Mouse (Mus musculus): ENCODE data around the gene Gm45716.
"Not testable (repeated sequence)": the region's sequence is repeated elsewhere in the genome, so short reads cannot be mapped to it uniquely, and the experiment has no call there.

Gm45716 gene

DNA sequence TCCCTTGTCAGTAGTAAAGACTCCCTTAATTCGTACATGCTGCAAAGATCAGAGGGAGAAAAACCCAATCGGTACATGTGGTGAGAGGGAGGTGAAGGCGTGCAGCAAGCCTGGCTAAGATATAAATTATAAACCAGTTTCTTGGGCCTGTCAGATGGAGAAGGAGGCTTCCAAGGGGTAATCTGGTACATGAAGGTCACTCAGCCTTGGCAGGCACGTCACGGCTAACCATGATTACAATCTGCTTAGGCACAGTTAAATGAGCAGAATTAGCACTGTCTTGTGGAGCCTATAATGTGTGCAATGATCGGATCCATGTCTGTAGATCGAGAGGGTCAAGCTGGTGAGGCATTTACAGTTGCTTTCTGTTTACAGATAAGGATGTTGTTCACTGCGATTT, 88.7 kb downstream of the Gm45716 start:
- no peak for ATAC-seq (ENCODE audit: insufficient number of reproducible peaks, low FRiP score, low TSS enrichment)

DNA sequence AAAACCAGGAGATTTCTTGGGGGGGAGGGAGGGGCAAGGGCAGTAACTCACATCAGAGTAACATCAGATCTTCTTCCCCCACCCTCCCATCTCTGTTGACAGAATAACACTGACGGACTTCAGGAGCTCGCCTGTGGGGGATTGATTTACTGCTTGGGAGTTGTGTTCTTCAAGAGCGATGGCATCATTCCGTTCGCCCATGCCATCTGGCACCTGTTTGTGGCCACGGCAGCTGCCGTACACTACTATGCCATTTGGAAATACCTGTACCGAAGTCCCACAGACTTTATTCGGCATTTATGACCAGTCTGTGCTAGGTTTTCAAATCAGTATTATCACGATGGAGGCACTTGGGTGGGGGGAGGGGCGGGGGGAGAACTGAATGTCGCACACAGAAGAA, 89.1 kb downstream of the Gm45716 start:
- no peak; the same call in 1 of the 2 replicates for ATAC-seq (ENCODE audit: insufficient number of reproducible peaks, low FRiP score, low TSS enrichment)

DNA sequence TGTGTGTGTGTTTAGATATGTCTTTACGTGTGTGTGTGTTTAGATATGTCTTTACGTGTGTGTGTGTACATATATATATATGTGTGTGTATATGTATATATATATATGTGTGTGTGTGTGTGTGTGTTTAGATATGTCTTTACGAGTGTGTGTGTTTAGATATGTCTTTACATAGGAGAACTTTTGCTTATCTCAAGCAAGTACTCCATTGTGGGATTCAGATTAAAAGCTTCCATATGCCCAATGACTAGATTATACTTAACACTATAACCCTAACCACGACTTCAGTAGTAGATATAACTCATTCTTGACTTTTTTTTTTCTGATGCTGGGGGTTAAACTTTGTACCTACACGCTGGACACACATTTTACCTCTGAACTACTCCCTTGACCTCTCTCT, 92.6 kb downstream of the Gm45716 start:
- ATAC-seq (ENCODE audit: insufficient number of reproducible peaks, low FRiP score, low TSS enrichment): no peak

DNA sequence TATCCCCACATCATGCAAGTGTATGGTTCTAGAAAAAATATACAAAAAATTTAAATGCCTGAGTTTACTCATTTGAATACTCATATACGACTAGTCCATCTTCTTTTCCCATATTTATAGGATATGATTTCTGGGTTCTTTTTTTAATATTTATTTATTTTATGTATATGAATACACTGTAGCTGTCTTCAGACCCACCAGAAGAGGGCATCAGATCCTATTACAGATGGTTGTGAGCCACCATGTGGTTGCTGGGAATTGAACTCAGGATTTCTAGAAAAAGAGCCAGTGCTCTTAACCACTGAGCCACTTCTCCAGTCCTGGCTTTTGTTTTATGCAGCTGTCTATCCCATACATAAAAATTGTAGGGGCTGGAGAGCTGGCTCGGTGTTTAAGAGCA, 94.5 kb downstream of the Gm45716 start:
- ATAC-seq (ENCODE audit: insufficient number of reproducible peaks, low FRiP score, low TSS enrichment): not testable (repeated sequence)

DNA sequence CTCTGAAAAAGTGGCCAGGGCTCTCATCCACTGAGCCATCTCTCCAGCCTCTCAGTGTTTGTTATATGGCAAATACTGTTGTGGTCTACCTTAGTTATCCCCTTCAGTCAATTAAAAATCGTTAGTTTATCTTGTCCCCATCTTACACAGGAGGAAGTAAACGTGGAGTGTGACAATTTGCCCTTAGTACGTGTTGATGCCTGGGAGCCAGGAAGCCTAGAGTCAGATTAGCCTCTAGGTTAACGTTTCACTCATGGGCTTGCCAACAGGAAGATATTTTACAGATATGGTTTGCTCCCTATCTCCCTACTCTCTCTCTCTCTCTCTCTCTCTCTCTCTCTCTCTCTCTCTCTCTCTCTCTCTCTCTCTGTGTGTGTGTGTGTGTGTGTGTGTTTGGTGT, 95.7 kb downstream of the Gm45716 start:
- ATAC-seq (ENCODE audit: insufficient number of reproducible peaks, low FRiP score, low TSS enrichment): no peak

DNA sequence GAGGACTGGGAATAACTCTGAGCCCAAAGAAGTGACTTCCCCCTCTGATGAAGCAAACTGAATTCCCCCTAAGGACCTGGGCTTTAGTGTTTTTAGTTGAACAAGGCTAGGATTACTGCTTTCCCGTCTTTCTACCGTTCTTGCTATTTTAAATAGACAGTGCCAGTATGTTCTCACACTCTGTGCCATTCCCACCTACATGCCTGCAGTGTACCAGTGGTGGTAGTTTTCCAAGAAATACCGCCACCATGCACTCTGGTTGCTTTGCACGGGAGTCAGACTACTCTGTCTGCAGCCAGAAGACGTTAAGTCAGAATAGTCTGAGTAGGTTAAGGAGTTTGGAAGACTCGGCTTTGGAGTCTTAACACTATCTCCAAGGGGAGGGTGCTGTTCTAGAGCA, 96.1 kb downstream of the Gm45716 start:
- no peak for ATAC-seq (ENCODE audit: insufficient number of reproducible peaks, low FRiP score, low TSS enrichment)

DNA sequence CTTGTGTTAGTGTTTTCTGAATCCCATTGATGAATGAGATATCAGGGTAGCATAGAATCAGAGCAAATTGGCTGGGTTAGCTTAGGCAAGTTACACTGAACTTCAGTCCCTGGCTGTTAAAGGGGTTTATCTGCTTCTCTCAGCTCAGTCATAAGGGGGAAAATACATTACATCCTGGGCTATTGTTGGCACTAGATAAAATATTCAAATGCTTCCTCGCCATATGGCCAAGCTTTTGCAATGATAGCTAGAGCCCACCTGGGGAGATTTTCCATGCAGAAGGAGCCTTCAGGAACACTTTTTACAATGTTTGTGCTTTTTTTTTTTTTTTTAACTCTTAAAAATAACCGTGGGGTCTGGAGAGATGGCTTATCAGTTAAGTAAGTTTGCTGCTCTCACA, 96.6 kb downstream of the Gm45716 start:
- ATAC-seq (ENCODE audit: insufficient number of reproducible peaks, low FRiP score, low TSS enrichment): no peak

DNA sequence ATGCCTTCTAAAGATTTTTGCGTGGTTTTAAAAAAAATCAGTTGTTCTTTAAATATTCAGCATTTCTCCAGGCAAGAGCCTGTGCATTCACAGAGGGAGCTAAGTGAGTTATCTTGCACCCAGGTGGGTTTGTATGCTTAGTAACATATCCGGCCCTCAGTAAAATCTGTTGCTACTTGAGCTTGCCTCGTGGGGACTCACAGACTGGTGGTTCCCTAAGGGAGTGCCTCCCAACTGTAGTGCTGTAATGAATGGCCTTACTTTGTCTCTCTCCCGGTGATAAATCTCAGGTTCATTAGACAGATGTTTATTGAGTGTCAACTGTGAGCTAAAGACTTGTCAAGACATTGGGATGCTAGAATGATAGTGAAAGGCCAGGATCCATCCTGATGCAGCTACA, 97.1 kb downstream of the Gm45716 start:
- ATAC-seq (ENCODE audit: insufficient number of reproducible peaks, low FRiP score, low TSS enrichment): no peak

DNA sequence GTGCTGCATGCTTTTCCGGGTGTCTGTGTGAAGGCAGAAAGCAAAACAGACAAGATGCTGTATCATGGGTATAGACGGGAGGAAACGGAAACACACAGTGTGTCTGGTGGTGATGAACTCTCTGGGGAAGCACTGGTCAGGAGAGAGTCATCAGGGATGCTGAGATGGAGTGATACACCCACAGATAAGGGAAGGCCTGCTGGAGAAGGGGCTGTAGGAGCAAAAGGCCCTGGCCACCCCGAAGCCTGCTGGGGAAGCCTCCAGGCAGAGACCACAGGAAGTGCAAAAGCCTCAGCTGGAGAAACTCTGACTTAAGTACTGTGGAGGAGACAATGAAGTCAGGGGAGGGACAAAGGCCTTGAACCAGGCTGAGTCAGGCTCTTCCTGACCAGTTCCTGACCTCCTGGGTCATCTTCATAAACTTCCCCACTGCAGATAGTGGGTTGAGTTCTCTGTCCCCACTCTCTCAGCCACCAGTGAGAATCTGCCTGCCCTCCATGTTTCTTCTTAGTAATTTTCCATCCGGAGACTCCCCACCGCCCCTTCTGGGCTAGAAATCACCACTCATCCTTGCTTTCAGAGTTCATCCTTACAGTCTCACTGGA, 99.2 kb downstream of the Gm45716 start:
- ATAC-seq (ENCODE audit: insufficient number of reproducible peaks, low FRiP score, low TSS enrichment): no peak

DNA sequence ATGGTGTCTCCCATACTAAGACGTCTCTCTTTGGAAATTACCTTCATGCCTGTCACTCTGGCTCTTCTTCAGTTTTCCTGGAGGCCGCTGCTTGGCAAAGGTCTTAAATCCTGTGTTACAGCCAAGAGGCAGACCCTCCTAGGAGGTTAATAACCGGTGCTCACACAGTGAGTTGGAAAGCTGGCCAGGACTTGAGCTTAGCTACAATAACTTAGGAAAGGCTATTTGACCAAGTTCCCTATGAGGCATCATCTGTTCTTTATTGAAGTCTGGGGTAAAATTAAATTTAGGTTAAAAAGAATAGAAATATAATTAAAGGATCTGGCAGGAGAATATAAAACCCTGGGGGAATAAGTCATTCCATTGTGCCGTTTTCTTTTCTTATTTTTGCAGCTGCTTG, 103.7 kb downstream of the Gm45716 start:
- no peak for ATAC-seq (ENCODE audit: insufficient number of reproducible peaks, low FRiP score, low TSS enrichment)

DNA sequence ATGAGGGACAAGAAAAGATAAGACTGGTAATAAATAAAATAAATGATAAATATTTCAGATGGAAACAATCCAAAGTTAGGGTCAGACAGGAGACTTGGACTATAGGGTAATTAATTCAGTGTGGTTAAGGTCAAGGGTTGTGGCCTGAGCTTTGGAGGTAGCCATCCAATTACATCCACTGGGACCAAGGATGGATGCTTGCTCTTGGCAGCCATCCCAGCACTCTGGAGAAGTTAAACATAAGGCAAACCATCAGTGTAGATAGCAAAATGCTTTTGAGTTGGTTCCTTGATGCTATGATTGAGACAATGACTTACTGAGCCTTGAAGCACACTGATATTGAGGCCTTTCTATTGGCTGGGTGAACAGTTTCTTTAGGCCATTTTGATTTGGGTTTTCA, 105.3 kb downstream of the Gm45716 start:
- ATAC-seq (ENCODE audit: insufficient number of reproducible peaks, low FRiP score, low TSS enrichment): no peak

DNA sequence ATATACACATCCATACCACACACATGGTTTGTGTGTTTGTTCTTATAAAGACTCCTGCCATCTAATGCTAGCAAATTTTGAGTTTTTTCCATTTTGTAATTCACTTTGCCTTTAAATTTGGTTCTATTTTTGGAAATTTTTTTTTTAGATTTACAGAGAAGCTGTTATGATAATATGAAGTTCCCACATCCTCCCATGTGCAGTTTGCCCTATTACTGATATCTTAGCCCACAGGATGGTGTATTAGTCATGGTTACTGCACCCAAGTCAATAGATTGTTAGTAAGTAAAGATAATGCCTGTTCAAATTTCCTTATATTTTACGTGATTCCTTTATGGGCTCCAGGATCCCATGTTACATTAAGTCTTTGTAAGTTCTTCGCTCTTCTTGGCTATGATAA, 107.1 kb downstream of the Gm45716 start:
- ATAC-seq (ENCODE audit: insufficient number of reproducible peaks, low FRiP score, low TSS enrichment): no peak

Measured in cerebellum, adult (tissue).